Mouse (Mus musculus) bone marrow, adult 2 months (tissue): Measurements from ENCODE around the gene Bsdc1. TPM values are rescaled to one million over a fixed set of nuclear protein-coding genes. Genes with fewer than 3 reads are reported as not detected.
A peak's percentile ranks its signal among the peaks of the same experiment; 100 is the strongest.
"Not testable (repeated sequence)": the region's sequence is repeated elsewhere in the genome, so short reads cannot be mapped to it uniquely, and the experiment has no call there.

Experiments
- H3K27ac ChIP-seq: fragments of 200-500 bp; 2 replicates; pipeline ENCODE4 v1.5.1; 2012; ENCODE audit warnings: low read depth, mild to moderate bottlenecking, control low read depth, inconsistent platforms, low read length; ENCODE audit not compliant: control insufficient read depth, poor library complexity, insufficient read depth
- H3K4me1 ChIP-seq: fragments of 200-500 bp; 2 replicates; pipeline ENCODE4 v1.6.1; 2011; ENCODE audit warnings: low read length; ENCODE audit not compliant: control insufficient read depth, insufficient read depth
- H3K4me3 ChIP-seq: fragments of 200-500 bp; replicated peaks from 2 replicates; pipeline ENCODE3; 2011; ENCODE audit warnings: mild to moderate bottlenecking, low read depth, low read length, control low read depth; ENCODE audit not compliant: control insufficient read depth
- CTCF ChIP-seq: fragments of 200-500 bp; IDR thresholded peaks from 2 replicates; pipeline ENCODE4 v1.5.1; 2011; ENCODE audit warnings: low read length, control low read depth; ENCODE audit not compliant: control insufficient read depth, insufficient read depth
- POLR2A ChIP-seq: fragments of 200-500 bp; IDR thresholded peaks from 2 replicates; pipeline ENCODE4 v1.6.1; 2011; ENCODE audit warnings: low read depth, mild to moderate bottlenecking, control low read depth, low read length, borderline replicate concordance; ENCODE audit not compliant: control insufficient read depth
- WGBS: fragments of 180-500 bp; shearing (Covaris S2); methylation state at CpG from one replicate; pipeline ENCODE4 v1.1.7; 2018; 5-methylcytosine and 5-hydroxymethylcytosine counted together
- polyA plus RNA-seq: library from polyadenylated mRNA; stranded (reverse); fragments of >200 nt; gene quantifications from 2 replicates; pipeline ENCODE4 v1.2.4, GENCODE M21; 2011; ENCODE audit warnings: low replicate concordance; ENCODE audit not compliant: missing spikeins, insufficient read depth, insufficient read length

Bsdc1 gene
- polyA plus RNA-seq, 1 experiment = 127 TPM

GRCm38 (mm10) chr4:129513891-129514290 is 52.5 kb downstream of the Bsdc1 start:
- Histone ChIP-seq H3K27ac (peak overlapping the region; percentile 43; the same call in 1 of the 2 replicates), H3K4me1 (peaks cover 3% of the 10 kb centered on the region; the same call in 1 of the 2 replicates), H3K4me3 (peak overlapping the region; percentile 72)
- TF ChIP-seq CTCF (no peak), POLR2A (no peak)
- WGBS = 1% methylated on average over 47 of the region's 57 CpGs

GRCm38 (mm10) chr4:129514300-129514898 is 53.0 kb downstream of the Bsdc1 start:
- TF ChIP-seq POLR2A (no peak), CTCF (peak; percentile 78)
- H3K4me3 ChIP-seq = peak overlapping the region; percentile 72
- WGBS = 2% methylated on average over 35 of the region's 35 CpGs
- H3K4me1 ChIP-seq = peaks cover 3% of the 10 kb centered on the region; the same call in 1 of the 2 replicates
- peak overlapping the region; percentile 43; the same call in 1 of the 2 replicates for H3K27ac ChIP-seq

- no peak overlapping the region for H3K4me3 ChIP-seq
- H3K27ac ChIP-seq = no peak overlapping the region
- 81% methylated on average over 2 of the region's 2 CpGs for WGBS
- peaks cover 1% of the 10 kb centered on the region; the same call in 1 of the 2 replicates for H3K4me1 ChIP-seq
- TF ChIP-seq POLR2A (no peak), CTCF (no peak)
These were observed 55.5 kb downstream of the Bsdc1 start for GRCm38 (mm10) chr4:129516925-129517324.

- H3K4me1 ChIP-seq = no peaks in the 10 kb centered on the region
- TF ChIP-seq POLR2A (no peak), CTCF (no peak)
- WGBS = 89% methylated on average over 8 of the region's 8 CpGs
- H3K4me3 ChIP-seq = no peak overlapping the region
- H3K27ac ChIP-seq = no peak overlapping the region
These were observed 57.1 kb downstream of the Bsdc1 start for GRCm38 (mm10) chr4:129518519-129518918.

GRCm38 (mm10) chr4:129525338-129525737 is 64.0 kb downstream of the Bsdc1 start:
- WGBS = 79% methylated on average over 5 of the region's 5 CpGs
- TF ChIP-seq CTCF = no peak
- TF ChIP-seq POLR2A = no peak
- H3K4me3 ChIP-seq = no peak overlapping the region
- peak overlapping the region; percentile 3; the same call in 1 of the 2 replicates for H3K27ac ChIP-seq
- no peaks in the 10 kb centered on the region; the same call in 1 of the 2 replicates for H3K4me1 ChIP-seq

- Histone ChIP-seq H3K27ac (peak overlapping the region; percentile 3; the same call in 1 of the 2 replicates), H3K4me3 (no peak overlapping the region), H3K4me1 (no peaks in the 10 kb centered on the region; the same call in 1 of the 2 replicates)
- WGBS = 89% methylated on average over 3 of the region's 3 CpGs
- no peak for TF ChIP-seq POLR2A
- no peak for TF ChIP-seq CTCF
These were observed 64.5 kb downstream of the Bsdc1 start for GRCm38 (mm10) chr4:129525889-129526288.

GRCm38 (mm10) chr4:129528901-129529300 is 67.5 kb downstream of the Bsdc1 start:
- H3K27ac ChIP-seq, H3K4me1 ChIP-seq, H3K4me3 ChIP-seq: not testable (repeated sequence)
- 86% methylated on average over 6 of the region's 6 CpGs for WGBS

Other genes starting within 250 kb of the Bsdc1 start
- 0.86 and 1.9 TPM in 2 replicates for gene C77080, start 200.2 kb upstream of the Bsdc1 start, polyA plus RNA-seq
- not detected in 2 replicates for gene Sync, start 174.0 kb upstream of the Bsdc1 start, polyA plus RNA-seq
- 178 and 215 TPM in 2 replicates for gene Rbbp4, start 126.2 kb upstream of the Bsdc1 start, polyA plus RNA-seq
- gene Zbtb8os, start 125.9 kb upstream of the Bsdc1 start, polyA plus RNA-seq = 22.7 and 62.2 TPM in 2 replicates
- 1.3 and 4.9 TPM in 2 replicates for gene Zbtb8a, start 83.5 kb upstream of the Bsdc1 start, polyA plus RNA-seq
- not detected in 2 replicates for gene Zbtb8b, start 20.7 kb upstream of the Bsdc1 start, polyA plus RNA-seq
- not detected in 2 replicates for gene Tssk3, start 29.4 kb downstream of the Bsdc1 start, polyA plus RNA-seq
- 2.8 TPM in 1 of 2 replicates, not detected in the other for gene Fam229a, start 29.6 kb downstream of the Bsdc1 start, polyA plus RNA-seq
- gene Marcksl1, start 52.0 kb downstream of the Bsdc1 start, polyA plus RNA-seq = 14.6 and 53.8 TPM in 2 replicates
- gene Hdac1, start 81.1 kb downstream of the Bsdc1 start, polyA plus RNA-seq = 78.4 and 100 TPM in 2 replicates
- 10.2 and 17.8 TPM in 2 replicates for gene Lck, start 112.1 kb downstream of the Bsdc1 start, polyA plus RNA-seq
- 9.0 TPM in 2 replicates for gene Fam167b, start 117.0 kb downstream of the Bsdc1 start, polyA plus RNA-seq
- 105 and 123 TPM in 2 replicates for gene Eif3i, start 139.1 kb downstream of the Bsdc1 start, polyA plus RNA-seq
- gene Tmem234, start 139.1 kb downstream of the Bsdc1 start, polyA plus RNA-seq = 71.2 and 118 TPM in 2 replicates
- gene Dcdc2b, start 152.7 kb downstream of the Bsdc1 start, polyA plus RNA-seq = 3.5 and 12.6 TPM in 2 replicates
- gene Iqcc, start 157.5 kb downstream of the Bsdc1 start, polyA plus RNA-seq = 11.1 and 11.6 TPM in 2 replicates
- 42.2 and 75.8 TPM in 2 replicates for gene Ccdc28b, start 162.4 kb downstream of the Bsdc1 start, polyA plus RNA-seq
- 22.8 and 43.7 TPM in 2 replicates for gene Txlna, start 179.5 kb downstream of the Bsdc1 start, polyA plus RNA-seq
- 8.6 and 19.2 TPM in 2 replicates for gene Kpna6, start 211.2 kb downstream of the Bsdc1 start, polyA plus RNA-seq
- gene Tmem39b, start 235.3 kb downstream of the Bsdc1 start, polyA plus RNA-seq = 3.7 and 9.3 TPM in 2 replicates